Mouse (Mus musculus) c-Kit-negative CD71-positive TER-119-positive erythroid progenitor cells, embryonic 14.5 days (primary cell): ENCODE results near the gene Kalrn.

Source experiments
- DNase-seq: peaks from one replicate; pipeline ENCODE4 v3.0.0-alpha.2; 2013; ENCODE audit warnings: low read depth, low spot score

The Kalrn gene

DNA sequence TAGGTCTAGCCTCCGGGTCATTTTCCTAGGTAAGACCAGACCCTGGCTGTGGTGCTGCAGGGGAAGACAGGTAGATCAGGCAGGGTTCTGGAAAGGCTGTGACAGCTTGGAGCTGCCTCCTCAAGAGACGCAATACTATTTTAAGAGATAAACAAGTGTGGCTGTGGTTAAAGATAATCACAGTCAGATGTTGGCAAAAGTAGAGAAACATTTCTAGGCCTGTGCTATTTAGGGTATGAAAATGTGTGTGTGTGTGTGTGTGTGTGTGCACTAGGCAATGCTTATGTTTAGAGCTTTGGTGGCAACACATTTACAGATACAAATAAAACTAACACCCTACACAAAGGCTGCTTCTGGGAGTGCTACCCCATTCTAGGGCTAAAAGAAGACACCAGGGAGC lies 494.6 kb downstream of the Kalrn start:
- DNase-seq = no peak

DNA sequence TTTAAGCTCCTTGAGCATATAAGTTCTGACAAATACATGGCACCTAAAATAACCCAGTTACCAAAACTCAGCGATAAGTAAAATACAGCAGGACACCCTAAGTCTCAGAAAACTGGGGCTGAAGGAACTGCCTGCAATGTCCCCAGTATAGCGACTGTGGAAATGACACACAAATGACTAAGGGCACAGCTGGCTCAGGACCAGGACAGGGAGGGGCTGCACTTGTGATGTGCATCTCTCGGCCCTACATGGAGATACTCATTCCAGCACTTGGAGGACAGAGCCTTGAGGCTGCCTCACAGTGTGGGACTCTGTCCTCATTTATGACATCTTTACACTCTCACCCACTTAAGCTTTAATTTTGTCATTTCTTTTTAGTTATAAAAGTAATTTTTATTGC lies 497.2 kb downstream of the Kalrn start:
- DNase-seq = no peak

DNA sequence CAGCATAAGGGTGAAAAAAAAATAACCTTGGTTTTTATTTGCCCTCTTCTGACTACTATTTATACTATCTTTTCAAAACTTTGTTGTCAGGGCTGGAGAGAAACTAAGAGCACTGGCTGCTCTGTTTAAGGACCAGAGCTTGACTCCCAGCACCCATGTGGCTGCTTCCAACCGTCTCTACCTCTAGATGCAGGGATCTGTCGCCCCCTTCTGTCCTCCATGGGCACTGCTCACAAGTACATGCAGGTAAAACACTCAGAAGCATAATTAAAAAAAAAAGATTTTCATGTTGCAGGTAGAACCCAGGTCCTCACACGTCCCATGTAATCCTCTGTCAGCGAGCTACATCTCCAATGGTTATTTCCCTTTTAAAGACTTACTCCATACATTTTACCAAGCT lies 499.4 kb downstream of the Kalrn start:
- no peak for DNase-seq

- no peak for DNase-seq
Observed at GRCm38 (mm10) chr16:34072136-34072535, 501.2 kb downstream of the Kalrn start.

GRCm38 (mm10) chr16:34071223-34071825 lies 502.0 kb downstream of the Kalrn start:
- DNase-seq = no peak

DNA sequence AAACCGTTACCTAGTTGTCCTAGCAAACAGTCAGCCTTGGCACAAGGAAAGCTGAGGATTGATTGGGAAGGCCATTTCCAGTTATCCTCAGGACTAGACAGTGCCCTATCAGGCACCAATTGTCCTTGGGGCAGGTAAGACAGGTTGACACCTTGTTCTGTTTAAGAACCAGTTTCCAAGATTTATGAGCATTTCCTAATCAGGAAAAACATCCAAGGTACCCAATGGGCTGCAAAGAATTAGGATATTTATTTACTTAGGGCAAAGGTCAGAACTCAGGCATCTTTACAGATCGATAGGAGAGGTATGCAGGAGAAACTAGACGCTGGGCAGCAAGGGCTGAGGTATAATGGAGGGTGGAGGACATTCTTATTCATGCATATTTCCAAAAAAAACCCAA lies 503.9 kb downstream of the Kalrn start:
- DNase-seq = no peak

- no peak for DNase-seq
Observed at GRCm38 (mm10) chr16:34066922-34067321, 506.4 kb downstream of the Kalrn start.

DNA sequence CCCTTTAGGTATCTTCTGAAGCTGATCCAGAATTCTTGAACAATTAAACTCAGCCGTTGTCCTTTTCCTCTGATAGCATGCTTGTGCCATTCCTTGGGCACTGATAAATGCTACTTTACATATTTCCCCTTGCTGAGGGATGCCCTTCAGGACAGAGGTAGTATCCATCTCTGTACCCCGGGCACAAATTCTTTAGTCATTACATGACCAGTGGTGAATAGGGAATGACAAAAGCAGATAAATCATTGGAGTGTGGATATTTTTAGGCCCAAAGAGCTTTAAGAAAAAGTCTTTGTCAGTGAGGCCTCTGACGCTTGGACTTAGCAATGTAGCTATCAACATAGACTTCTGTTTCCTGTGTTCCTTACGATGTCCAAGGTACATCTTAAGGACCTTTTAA lies 507.0 kb downstream of the Kalrn start:
- no peak for DNase-seq

DNA sequence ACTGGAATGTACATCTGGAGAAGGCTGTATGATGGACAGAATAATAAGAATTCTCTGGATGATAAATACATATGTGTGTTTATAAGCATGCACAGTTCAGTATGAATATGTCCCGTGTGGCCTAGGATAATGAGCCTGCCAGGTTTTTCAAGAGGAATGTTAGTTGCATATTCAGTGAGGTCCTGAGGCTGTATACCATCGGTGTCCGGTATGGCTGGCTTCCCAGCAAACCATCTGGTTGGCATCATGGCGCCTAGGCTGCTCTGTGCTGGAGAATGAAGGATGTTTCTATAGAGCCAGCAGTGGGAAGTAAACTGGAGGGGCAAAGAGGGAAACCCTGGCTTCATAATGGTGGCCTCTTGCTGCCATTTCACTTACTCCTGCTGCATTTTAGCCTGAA lies 510.0 kb downstream of the Kalrn start:
- DNase-seq = no peak

- no peak for DNase-seq
Observed at GRCm38 (mm10) chr16:34061661-34062060, 511.7 kb downstream of the Kalrn start.

GRCm38 (mm10) chr16:34058611-34059010 lies 514.7 kb downstream of the Kalrn start:
- no peak for DNase-seq

GRCm38 (mm10) chr16:34057464-34057863 lies 515.9 kb downstream of the Kalrn start:
- DNase-seq = no peak

DNA sequence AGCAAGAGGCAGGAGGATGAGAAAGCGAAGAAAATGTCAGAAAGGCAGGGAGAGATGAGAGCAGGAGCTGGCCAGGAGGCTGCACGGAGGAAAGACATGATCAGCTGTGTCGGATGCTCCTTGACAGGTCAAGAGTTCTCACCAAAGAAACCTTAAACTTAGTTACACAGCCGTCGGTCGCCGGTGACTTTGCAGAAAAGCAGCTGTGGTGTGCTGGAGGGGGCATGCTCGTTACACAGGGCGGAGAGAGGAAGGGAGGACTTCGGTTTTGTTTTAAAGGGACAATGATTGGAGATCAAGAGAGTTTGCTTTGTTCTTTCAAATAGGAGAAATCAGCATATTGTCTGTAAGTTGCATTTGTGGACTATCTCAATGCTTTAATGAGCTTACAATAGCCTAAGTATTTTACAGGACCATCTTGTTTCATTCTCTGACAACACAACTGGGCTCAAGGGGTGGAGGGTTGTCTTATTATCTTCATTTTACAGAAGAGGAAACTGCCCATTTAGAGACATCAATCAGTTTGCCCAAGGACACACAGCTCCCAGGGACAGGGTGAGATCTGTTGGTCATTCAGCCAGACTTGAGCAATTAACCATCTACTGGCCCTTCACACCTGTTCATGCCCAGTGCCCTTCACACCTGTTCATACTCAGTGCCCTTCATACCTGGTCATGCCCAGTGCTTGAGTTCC lies 516.8 kb downstream of the Kalrn start:
- no peak for DNase-seq

DNA sequence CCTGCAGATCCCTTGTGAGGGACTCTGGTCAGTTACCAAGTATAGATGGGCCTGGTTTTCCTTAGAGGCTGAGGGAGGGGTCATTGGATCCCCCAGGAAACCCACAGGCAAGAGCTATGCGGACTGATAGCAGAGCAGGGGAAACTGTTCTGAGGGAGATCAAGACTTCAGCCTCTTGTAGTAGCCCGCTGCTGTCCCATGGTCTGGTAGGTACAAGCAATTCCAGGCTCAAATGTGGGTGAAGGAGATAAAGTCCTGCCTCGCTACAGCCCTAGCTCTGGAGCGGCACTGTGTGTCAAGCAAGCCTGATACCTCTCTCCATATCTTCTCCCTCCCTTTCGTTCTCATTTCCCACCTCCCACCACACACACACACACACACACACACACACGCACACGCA lies 523.2 kb downstream of the Kalrn start:
- no peak for DNase-seq

GRCm38 (mm10) chr16:34049361-34049760 lies 524.0 kb downstream of the Kalrn start:
- no peak for DNase-seq

- DNase-seq = no peak
Observed at GRCm38 (mm10) chr16:34048232-34048631, 525.1 kb downstream of the Kalrn start.

DNA sequence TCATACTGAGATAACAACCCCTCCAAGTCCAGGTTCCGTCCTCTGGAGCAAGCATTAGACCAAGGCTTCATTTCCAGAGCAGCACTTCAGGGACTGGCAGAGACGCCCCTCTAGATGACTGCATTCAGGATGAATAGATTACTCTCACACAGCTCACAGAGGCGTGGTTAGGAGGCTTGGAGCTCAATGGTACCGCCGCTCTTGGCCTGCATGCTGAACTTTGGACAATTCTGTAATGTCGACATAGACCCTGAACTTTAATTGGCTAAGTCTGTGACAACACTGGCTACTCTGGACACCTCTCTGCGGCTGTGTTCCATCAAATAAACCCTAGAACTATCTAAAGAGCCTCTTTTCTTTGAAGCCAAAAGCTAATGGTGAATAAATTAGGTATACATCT lies 525.8 kb downstream of the Kalrn start:
- DNase-seq = no peak

- no peak for DNase-seq
Observed at GRCm38 (mm10) chr16:34047006-34047360, 526.3 kb downstream of the Kalrn start.

DNA sequence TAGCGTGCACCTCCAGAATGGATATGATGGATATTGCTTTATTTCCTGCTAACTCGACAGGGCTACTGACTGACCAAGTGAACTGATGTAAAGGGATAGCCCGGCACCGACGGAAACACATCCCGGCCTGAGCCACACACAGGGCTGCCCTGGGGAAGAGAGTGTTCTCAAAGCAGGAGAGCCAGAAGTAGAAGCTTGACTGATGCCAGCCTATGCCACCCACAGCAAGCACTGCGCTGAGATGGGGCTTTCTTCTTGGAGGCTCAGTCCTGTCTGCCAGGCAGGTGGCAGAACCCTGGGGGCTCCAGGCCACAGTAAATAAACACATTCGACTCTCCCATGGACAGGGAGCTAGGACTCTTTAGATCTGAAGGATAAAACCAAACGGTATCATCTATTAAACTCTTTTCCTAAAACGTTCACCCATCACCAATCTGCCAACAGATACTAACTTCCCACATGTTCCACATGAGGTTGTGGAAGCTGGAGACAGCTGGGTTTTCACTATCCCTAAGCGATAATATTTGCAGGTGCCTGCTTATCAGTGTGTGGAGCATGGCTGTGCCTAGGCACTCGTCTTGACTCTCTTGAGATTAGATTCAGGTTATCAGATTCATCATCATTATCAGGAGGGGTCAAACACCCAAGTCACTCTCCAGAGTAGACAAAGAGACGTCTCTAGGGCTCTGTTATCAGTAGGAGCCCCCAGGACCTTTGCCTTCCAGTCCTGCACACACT lies 526.9 kb downstream of the Kalrn start:
- DNase-seq = no peak

- DNase-seq = no peak
Observed at GRCm38 (mm10) chr16:34044539-34044938, 528.8 kb downstream of the Kalrn start.

- no peak for DNase-seq
Observed at GRCm38 (mm10) chr16:34043048-34043795, 530.1 kb downstream of the Kalrn start.

- no peak for DNase-seq
Observed at GRCm38 (mm10) chr16:34042586-34042985, 530.7 kb downstream of the Kalrn start.
